Mouse (Mus musculus) skeletal muscle tissue, adult 2 months (tissue): ENCODE measurements around the gene Tuft1.
A peak's percentile ranks its signal among the peaks of the same experiment; 100 is the strongest.

Experiments used
- DNase-seq: peaks from one replicate; pipeline ENCODE4 v3.0.0-alpha.2; 2012; ENCODE audit warnings: low read depth, low spot score

Tuft1 gene

GRCm38 (mm10) chr3:94597224-94597779 lies 61.4 kb downstream of the Tuft1 start:
- DNase-seq: no peak

GRCm38 (mm10) chr3:94595871-94596287 lies 62.8 kb downstream of the Tuft1 start:
- no peak for DNase-seq

GRCm38 (mm10) chr3:94591066-94591465 lies 67.6 kb downstream of the Tuft1 start:
- DNase-seq: no peak

- no peak for DNase-seq
Observed at GRCm38 (mm10) chr3:94587962-94588361, 70.7 kb downstream of the Tuft1 start.

GRCm38 (mm10) chr3:94582944-94583343 lies 75.7 kb downstream of the Tuft1 start:
- DNase-seq: no peak

- DNase-seq: peak; percentile 81
Observed at GRCm38 (mm10) chr3:94582456-94582891, 76.2 kb downstream of the Tuft1 start, which contains the start of gene Snx27. TSS of gene Snx27 (minus strand) at chr3:94582716.

- DNase-seq: peak; percentile 24
Observed at GRCm38 (mm10) chr3:94581793-94582455, 76.7 kb downstream of the Tuft1 start.

GRCm38 (mm10) chr3:94581138-94581780 lies 77.4 kb downstream of the Tuft1 start:
- DNase-seq: no peak

- no peak for DNase-seq
Observed at GRCm38 (mm10) chr3:94574506-94574905, 84.2 kb downstream of the Tuft1 start.

- DNase-seq: no peak
Observed at GRCm38 (mm10) chr3:94567242-94567641, 91.4 kb downstream of the Tuft1 start.

- DNase-seq: peak; percentile 21
Observed at GRCm38 (mm10) chr3:94565557-94565956, 93.1 kb downstream of the Tuft1 start.

GRCm38 (mm10) chr3:94565127-94565526 lies 93.5 kb downstream of the Tuft1 start:
- DNase-seq: peak; percentile 21

- no peak for DNase-seq
Observed at GRCm38 (mm10) chr3:94564356-94565010, 94.2 kb downstream of the Tuft1 start.

- DNase-seq: no peak
Observed at GRCm38 (mm10) chr3:94563163-94563562, 95.5 kb downstream of the Tuft1 start.
